Mouse (Mus musculus): Measurements from ENCODE around the gene Abraxas1.

The Abraxas1 gene

GRCm38 (mm10) chr5:100820483-100821184 is at the start of gene Abraxas1:
TSS of gene Abraxas1 (minus strand) at chr5:100820965.
- peak; percentile 91 for DNase-seq

GRCm38 (mm10) chr5:100869197-100869895 is 48.6 kb upstream of the Abraxas1 start:
- DNase-seq = no peak

GRCm38 (mm10) chr5:100866183-100866582 is 45.4 kb upstream of the Abraxas1 start:
- DNase-seq = no peak

- DNase-seq = no peak
Observed at GRCm38 (mm10) chr5:100864438-100864837, 43.7 kb upstream of the Abraxas1 start.

- DNase-seq = no peak
Observed at GRCm38 (mm10) chr5:100863091-100863490, 42.3 kb upstream of the Abraxas1 start.

- no peak for DNase-seq
Observed at GRCm38 (mm10) chr5:100861811-100862210, 41.0 kb upstream of the Abraxas1 start.

- no peak for DNase-seq
Observed at GRCm38 (mm10) chr5:100861140-100861539, 40.4 kb upstream of the Abraxas1 start.

GRCm38 (mm10) chr5:100860417-100861053 is 39.8 kb upstream of the Abraxas1 start:
- DNase-seq = no peak

GRCm38 (mm10) chr5:100856552-100856951 is 35.8 kb upstream of the Abraxas1 start:
- DNase-seq = no peak

GRCm38 (mm10) chr5:100853963-100854362 is 33.2 kb upstream of the Abraxas1 start:
- DNase-seq = peak; percentile 44

GRCm38 (mm10) chr5:100847143-100847542 is 26.4 kb upstream of the Abraxas1 start:
- no peak for DNase-seq

GRCm38 (mm10) chr5:100846599-100846920 is 25.8 kb upstream of the Abraxas1 start:
- DNase-seq = no peak

- DNase-seq = peak; percentile 70
Observed at GRCm38 (mm10) chr5:100845848-100846598, 25.3 kb upstream of the Abraxas1 start.

GRCm38 (mm10) chr5:100845485-100845847 is 24.7 kb upstream of the Abraxas1 start, which contains the start of gene Gpat3:
TSS of gene Gpat3 (plus strand) at chr5:100845713.
- DNase-seq = peak; percentile 42

- DNase-seq = no peak
Observed at GRCm38 (mm10) chr5:100844485-100844884, 23.7 kb upstream of the Abraxas1 start.

GRCm38 (mm10) chr5:100837907-100838306 is 17.1 kb upstream of the Abraxas1 start:
- no peak for DNase-seq

GRCm38 (mm10) chr5:100835862-100836538 is 15.2 kb upstream of the Abraxas1 start:
- DNase-seq = no peak

- DNase-seq = no peak
Observed at GRCm38 (mm10) chr5:100833841-100834240, 13.1 kb upstream of the Abraxas1 start.

- no peak for DNase-seq
Observed at GRCm38 (mm10) chr5:100832680-100833079, 11.9 kb upstream of the Abraxas1 start.

GRCm38 (mm10) chr5:100828701-100829100 is 7.9 kb upstream of the Abraxas1 start:
- DNase-seq = no peak

- no peak for DNase-seq
Observed at GRCm38 (mm10) chr5:100826531-100826930, 5.8 kb upstream of the Abraxas1 start.

GRCm38 (mm10) chr5:100825975-100826374 is 5.2 kb upstream of the Abraxas1 start:
- DNase-seq = no peak

- no peak for DNase-seq
Observed at GRCm38 (mm10) chr5:100822826-100823225, 2.1 kb upstream of the Abraxas1 start.

Data from retina, postnatal 1 day (tissue).